Mouse (Mus musculus): ENCODE data around the gene Dgat2l6. TPM values are rescaled to one million over a fixed set of nuclear protein-coding genes. Genes with fewer than 3 reads are reported as not detected.

Dgat2l6 gene
- total RNA-seq (2023) = under 1 TPM in 1 of 2 experiments, not detected in 1; 0.29 TPM

GRCm38 (mm10) chrX:100524471-100524870, at the start of gene Dgat2l6:
TSS of gene Dgat2l6 (plus strand) at chrX:100524838.

GRCm38 (mm10) chrX:100494068-100494978, 30.3 kb upstream of the Dgat2l6 start, which contains the start of gene Igbp1:
TSS of gene Igbp1 (plus strand) at chrX:100494291.

GRCm38 (mm10) chrX:100571951-100572350, 47.3 kb downstream of the Dgat2l6 start, which contains the start of gene Awat1:
TSS of gene Awat1 (plus strand) at chrX:100572251.

DNA sequence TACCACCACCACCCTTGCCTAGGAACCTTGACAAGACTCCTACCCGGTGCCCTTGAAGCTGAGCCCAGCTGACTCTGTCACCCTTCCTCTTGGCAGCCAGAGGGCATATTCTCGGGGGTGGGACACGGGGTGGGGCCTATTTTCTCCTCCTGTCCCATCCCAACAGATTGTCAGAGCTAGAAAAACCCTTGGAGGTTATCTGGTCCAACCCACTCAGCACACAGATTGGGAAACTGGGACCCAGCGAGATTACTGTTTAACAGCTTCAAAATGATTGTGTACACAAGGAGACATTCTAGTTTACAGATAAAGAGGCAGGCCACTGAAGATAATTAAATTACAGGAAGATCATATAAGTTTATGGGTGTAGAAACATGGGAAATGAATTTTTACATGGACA, 70.2 kb downstream of the Dgat2l6 start, which contains the start of gene P2ry4:
Gene P2ry4 (minus strand): TSS at position 79 of the 400 bp plus-strand sequence.

Other genes starting within 250 kb of the Dgat2l6 start
- gene Otud6a, start 95.8 kb upstream of the Dgat2l6 start, total RNA-seq (2023) = not detected
- not detected for gene Awat2, start 82.1 kb upstream of the Dgat2l6 start, total RNA-seq (2023)
- gene Igbp1, start 30.5 kb upstream of the Dgat2l6 start, total RNA-seq (2023) = 10 to 100 TPM; 31.5 to 32.9 TPM
- 1 to 10 TPM in 1 of 2 experiments, under 1 TPM in 1; 0.44 to 1.1 TPM for gene Awat1, start 47.4 kb downstream of the Dgat2l6 start, total RNA-seq (2023)
- gene P2ry4, start 70.0 kb downstream of the Dgat2l6 start, total RNA-seq (2023) = not detected
- not detected for gene Arr3, start 80.7 kb downstream of the Dgat2l6 start, total RNA-seq (2023)
- 10 to 100 TPM; 21.9 to 24.5 TPM for gene Kif4, start 100.9 kb downstream of the Dgat2l6 start, total RNA-seq (2023)
- gene Pdzd11, start 101.7 kb downstream of the Dgat2l6 start, total RNA-seq (2023) = 10 to 100 TPM; 18.6 to 25.1 TPM
- under 1 TPM; 0.18 to 0.77 TPM for gene Gdpd2, start 205.0 kb downstream of the Dgat2l6 start, total RNA-seq (2023)
- 1 to 10 TPM in 1 of 2 experiments, under 1 TPM in 1; 0.75 to 1.6 TPM for gene Dlg3, start 242.9 kb downstream of the Dgat2l6 start, total RNA-seq (2023)